Mouse (Mus musculus): Measurements from ENCODE around the gene Nhsl2. TPM values are rescaled to one million over a fixed set of nuclear protein-coding genes. Genes with fewer than 3 reads are reported as not detected.
"Not testable (repeated sequence)": the region's sequence is repeated elsewhere in the genome, so short reads cannot be mapped to it uniquely, and the experiment has no call there.

The Nhsl2 gene
- total RNA-seq, 2 experiments from 2014 or later = 9.8 to 11.3 TPM

DNA sequence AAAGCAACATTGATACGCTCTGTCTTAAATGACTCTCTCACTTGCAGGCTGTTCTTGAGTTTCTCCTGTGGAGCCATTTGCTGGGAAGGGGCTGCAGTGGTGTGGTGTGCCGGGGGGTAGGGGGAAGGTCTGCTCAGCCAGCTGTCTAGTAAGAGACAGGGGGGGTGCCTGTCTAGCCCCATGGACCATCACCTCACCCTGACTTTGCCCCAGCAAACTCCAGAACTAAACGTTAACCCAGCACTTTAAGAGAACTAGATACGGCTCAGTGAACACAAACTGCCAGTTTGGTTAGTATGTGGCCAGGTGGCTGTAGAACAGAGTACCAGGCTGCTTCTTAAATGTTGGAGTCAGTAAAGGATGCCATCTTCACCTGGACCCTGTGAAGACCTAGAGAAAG, 226.0 kb downstream of the Nhsl2 start:
- intact Hi-C loops (cut with DNase I) = no loop called here
- DNase-seq = no peak

- peak; percentile 28 for DNase-seq
- intact Hi-C loops (cut with DNase I) = no loop called here
These were observed 227.9 kb downstream of the Nhsl2 start for GRCm38 (mm10) chrX:102076886-102077765.

DNA sequence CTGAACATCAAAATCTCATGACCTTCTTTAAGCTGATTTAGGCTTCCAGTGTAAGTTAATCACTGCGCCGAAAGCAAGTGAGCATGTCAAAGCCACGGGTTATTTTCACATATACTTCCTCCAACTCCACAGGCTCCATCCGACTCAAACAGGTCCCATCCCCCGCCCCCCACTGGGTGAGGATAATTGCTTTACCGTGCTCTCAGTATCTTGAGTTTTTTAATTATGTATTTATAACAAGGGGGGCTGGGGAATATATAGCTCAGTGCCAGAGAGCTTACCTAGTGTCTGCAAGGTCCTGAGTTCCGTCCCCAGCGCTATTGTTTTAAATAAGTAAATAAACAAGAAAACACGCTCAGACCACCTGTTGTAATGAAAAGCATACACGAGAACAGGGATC, 231.9 kb downstream of the Nhsl2 start:
- intact Hi-C loops (cut with DNase I) = no loop called here
- peak; percentile 45 for DNase-seq

DNA sequence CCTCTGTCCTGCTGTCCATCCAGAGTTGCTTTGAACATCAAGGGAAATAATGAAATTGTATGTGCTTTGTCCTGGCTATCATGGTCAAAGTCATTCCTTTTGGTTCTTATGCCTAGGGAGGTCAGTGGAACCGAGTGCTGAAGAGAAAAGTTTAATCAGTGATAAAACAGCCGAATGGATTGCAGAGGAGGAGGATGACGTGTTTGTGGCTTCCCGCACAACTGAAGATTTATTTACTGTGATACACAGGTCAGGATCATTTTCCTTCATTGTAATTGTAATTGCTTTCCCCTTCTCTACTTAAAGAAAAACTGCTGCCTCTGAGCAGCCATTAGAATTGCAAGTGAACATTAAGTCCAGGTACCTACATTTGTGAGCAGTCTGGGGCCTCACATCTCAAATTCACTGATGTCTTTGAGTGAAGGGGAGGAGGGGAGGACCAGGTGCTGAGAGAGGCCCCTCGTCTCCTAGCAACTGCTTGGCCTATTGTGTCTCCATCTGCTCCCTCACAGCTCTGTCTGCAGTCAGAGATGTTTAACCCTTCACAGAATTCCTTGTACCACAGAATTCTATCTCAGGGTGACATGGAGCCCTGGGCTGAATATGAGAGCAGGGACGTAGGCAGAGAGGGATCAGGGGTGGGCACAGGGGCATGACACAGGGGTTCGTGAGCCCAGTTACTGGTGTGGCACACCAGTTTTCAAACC, 232.5 kb downstream of the Nhsl2 start:
- intact Hi-C loops (cut with DNase I) = no loop called here
- DNase-seq = peak; percentile 61

GRCm38 (mm10) chrX:102082340-102082739, 233.2 kb downstream of the Nhsl2 start:
- intact Hi-C loops (cut with DNase I) = no loop called here
- DNase-seq = no peak

GRCm38 (mm10) chrX:102085798-102086443, 236.7 kb downstream of the Nhsl2 start:
- no peak for DNase-seq
- intact Hi-C loops (cut with DNase I) = no loop called here

DNA sequence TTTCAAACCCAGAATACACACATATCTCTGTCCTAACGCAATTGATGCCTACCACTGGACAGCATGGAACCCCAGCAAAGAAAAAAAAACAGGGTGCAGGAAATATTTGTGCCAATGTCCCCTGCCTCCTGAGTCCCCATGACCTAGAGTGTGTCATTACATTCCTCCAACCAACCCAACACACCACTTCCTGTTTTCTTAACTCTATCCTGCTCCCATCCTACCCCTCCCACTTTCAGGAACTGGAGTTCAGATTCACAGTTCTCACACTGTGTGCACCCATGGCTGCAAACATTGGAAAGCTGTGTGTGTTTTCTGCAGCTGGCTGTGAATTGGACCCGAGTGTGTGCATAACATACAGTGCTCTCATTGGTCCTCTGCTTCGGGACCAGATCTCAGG, 241.4 kb downstream of the Nhsl2 start:
- no peak for DNase-seq
- intact Hi-C loops (cut with DNase I) = no loop called here

- intact Hi-C loops (cut with DNase I) = no loop called here
These were observed 245.3 kb downstream of the Nhsl2 start for GRCm38 (mm10) chrX:102094381-102094904.

GRCm38 (mm10) chrX:102101886-102102285, 252.7 kb downstream of the Nhsl2 start:
- DNase-seq = no peak
- intact Hi-C loops (cut with DNase I) = no loop called here

More at GRCm38 (mm10) chrX:102094381-102094904, 245.3 kb downstream of the Nhsl2 start:
- DNase-seq = no peak

DNA sequence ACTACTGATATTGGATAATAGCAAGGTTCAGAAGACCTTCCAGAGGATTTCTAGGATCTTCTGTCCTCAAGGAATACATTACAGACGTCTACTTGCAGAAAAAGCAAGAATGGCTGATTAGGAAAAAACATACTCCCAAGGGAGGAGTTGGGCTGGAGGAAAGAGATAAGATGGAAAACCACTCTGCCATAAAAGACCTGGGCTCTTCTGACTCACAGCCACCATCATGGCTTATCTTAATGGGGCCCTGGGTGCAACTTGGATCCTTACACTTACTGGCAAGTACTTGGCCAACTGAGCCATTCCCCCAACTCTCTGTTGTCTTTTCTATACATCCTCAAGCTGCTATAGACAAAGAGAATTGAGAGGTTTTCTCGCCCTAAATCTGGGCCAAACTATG, 254.6 kb downstream of the Nhsl2 start:
- DNase-seq; intact Hi-C loops (cut with DNase I): not testable (repeated sequence)

GRCm38 (mm10) chrX:102109349-102109748, 260.2 kb downstream of the Nhsl2 start:
- DNase-seq = not testable (repeated sequence)

GRCm38 (mm10) chrX:102115676-102116075, 266.5 kb downstream of the Nhsl2 start:
- intact Hi-C loops (cut with DNase I) = no loop called here
- no peak for DNase-seq

More at GRCm38 (mm10) chrX:102109349-102109748, 260.2 kb downstream of the Nhsl2 start:
- intact Hi-C loops (cut with DNase I) = not testable (repeated sequence)

DNA sequence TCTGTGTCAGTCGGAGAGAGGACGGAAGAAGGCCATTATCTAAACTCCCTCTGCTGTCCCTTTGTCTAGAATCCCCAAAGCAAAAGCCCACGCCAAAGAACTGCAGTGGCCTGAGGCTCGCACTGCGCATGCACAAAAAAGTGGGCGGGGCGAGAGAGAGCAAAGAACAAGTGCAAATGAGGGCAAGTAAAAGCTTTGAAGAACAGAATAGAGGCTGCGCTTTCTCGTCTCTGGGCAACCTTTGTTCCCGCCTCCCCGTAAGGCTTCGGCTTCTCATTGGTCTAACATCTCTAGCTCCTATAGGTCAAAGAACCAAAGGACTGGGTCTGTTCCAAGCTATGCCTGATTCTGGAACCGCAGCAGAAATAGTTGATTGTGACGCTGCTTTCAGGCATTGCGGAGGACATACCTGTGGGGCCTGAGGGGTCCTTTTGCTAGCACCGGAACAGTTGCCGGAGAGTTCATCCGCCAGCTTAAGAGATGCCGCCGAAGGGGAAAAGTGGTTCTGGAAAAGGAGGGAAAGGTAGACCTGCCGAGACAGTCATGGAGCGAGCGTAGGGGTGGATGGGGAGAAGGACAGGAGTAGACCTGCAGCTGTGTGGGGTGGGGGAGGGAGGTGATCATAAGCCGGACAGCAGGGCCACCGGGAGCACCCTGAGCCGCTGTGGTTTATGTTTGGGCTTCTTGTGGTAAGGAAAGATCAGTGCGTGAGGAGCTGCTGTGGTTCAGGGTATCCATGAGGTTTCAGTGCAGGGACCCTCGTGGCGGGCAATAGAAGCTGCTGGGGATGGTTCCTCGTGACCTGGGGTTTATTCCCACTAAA, 270.1 kb downstream of the Nhsl2 start, which contains the start of gene Pin4:
Pin4 (plus strand) TSS at position 406 of the 823 bp plus-strand sequence.
- peak; percentile 95 for DNase-seq
- intact Hi-C loops (cut with DNase I) = no loop called here

GRCm38 (mm10) chrX:102121321-102121720, 272.1 kb downstream of the Nhsl2 start:
- intact Hi-C loops (cut with DNase I) = no loop called here
- DNase-seq = no peak

- DNase-seq = no peak
- intact Hi-C loops (cut with DNase I) = no loop called here
These were observed 292.0 kb downstream of the Nhsl2 start for GRCm38 (mm10) chrX:102141157-102141556.

Small RNAs within 50 kb of the gene (microRNA-seq; reads per million reads assigned to microRNA genes)
- gene Gm27843 = not detected

Other genes with a start within 250 kb of the Nhsl2 start
- gene Ogt, start 209.3 kb upstream of the Nhsl2 start, total RNA-seq (2021) = 100 to 1,000 TPM; 211 to 228 TPM
- not detected for gene Cxcr3, start 115.1 kb upstream of the Nhsl2 start, total RNA-seq (2021)
- gene Gm4779, start 55.0 kb upstream of the Nhsl2 start, total RNA-seq (2021) = under 1 TPM in 1 of 2 experiments, not detected in 1; 0.28 TPM
- under 1 TPM in 1 of 2 experiments, not detected in 1; 0.34 TPM for gene 8030474K03Rik, start 54.7 kb upstream of the Nhsl2 start, total RNA-seq (2021)
- gene Rtl5, start 221.9 kb downstream of the Nhsl2 start, total RNA-seq (2021) = 10 to 100 TPM; 14.0 to 17.3 TPM